Mouse (Mus musculus): ENCODE measurements at regions not wholly inside any gene's neighbourhood (a gene's known extent, or its start where the extent isn't known, plus 50 kb on each side); places are given as distances from the start of the nearest gene placed in this dataset.

GRCm38 (mm10) chr7:63811816-63812215 is 104.8 kb upstream of the E030018B13Rik start:
- TF ChIP-seq POLR2A (IDR thresholded peaks at IDR 0.05; ENCODE audit: borderline replicate concordance, extremely low read depth, insufficient read depth, insufficient read length) = no peak
- no peaks in the 10 kb centered on the region for H3K27me3 ChIP-seq (ENCODE audit: control insufficient read depth, insufficient read depth, low read length)
- 83% methylated on average over 4 of the region's 4 CpGs for WGBS
- no peaks in the 10 kb centered on the region for H3K36me3 ChIP-seq (ENCODE audit: control insufficient read depth, insufficient read depth, low read length)
- H3K9ac ChIP-seq (ENCODE audit: low read depth, low read length, severe bottlenecking) = no peak overlapping the region
- no peak overlapping the region for H3K4me3 ChIP-seq (replicated peaks; ENCODE audit: low read length)
- H3K4me2 ChIP-seq (replicated peaks; ENCODE audit: low read depth, low read length, severe bottlenecking) = no peak overlapping the region
- ATAC-seq (ENCODE audit: low FRiP score, low read depth) = no peak
- no peak for DNase-seq (ENCODE audit: low spot score)
- no peak overlapping the region for H3K27ac ChIP-seq (replicated peaks; ENCODE audit: low read depth, low read length)
- H3K4me1 ChIP-seq (ENCODE audit: control insufficient read depth, insufficient read depth, low read length) = peaks cover 8% of the 10 kb centered on the region; the same call in 1 of the 2 replicates
- no peaks in the 10 kb centered on the region for H3K9me3 ChIP-seq (ENCODE audit: control insufficient read depth, low read length)

DNA sequence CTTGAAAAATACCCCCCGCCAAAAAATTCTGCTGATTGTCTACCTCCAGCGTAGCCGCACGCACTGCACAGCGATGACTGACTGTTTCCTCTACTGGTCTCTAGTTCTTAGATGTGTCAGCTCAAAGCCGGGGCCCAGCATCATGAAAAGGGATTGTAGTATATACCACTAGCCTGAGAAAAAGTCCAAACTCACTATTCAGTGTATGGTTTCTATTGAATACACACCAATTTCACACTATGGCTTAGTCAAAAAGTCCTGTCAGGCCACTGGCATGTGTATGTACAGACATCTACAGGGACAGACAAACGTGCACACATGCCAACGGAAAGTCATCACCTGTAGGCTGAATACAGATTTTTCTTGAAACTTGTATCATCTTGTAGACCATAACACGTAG is 101.1 kb upstream of the E030018B13Rik start:
- DNase-seq (ENCODE audit: low spot score) (no peak), ATAC-seq (ENCODE audit: low FRiP score, low read depth) (no peak)
- H3K4me2 ChIP-seq (replicated peaks; ENCODE audit: low read depth, low read length, severe bottlenecking) = no peak overlapping the region
- 92% methylated on average over 9 of the region's 9 CpGs for WGBS
- H3K9me3 ChIP-seq (ENCODE audit: control insufficient read depth, low read length) = no peaks in the 10 kb centered on the region
- TF ChIP-seq POLR2A (IDR thresholded peaks at IDR 0.05; ENCODE audit: borderline replicate concordance, extremely low read depth, insufficient read depth, insufficient read length) = no peak
- peaks cover 9% of the 10 kb centered on the region; the same call in 1 of the 2 replicates for H3K4me1 ChIP-seq (ENCODE audit: control insufficient read depth, insufficient read depth, low read length)
- H3K27ac ChIP-seq (replicated peaks; ENCODE audit: low read depth, low read length) = 0 out of 2 replicates have a peak overlapping the region, but pooled peaks have one; percentile 59
- no peaks in the 10 kb centered on the region for H3K36me3 ChIP-seq (ENCODE audit: control insufficient read depth, insufficient read depth, low read length)
- no peak overlapping the region for H3K9ac ChIP-seq (ENCODE audit: low read depth, low read length, severe bottlenecking)
- H3K4me3 ChIP-seq (replicated peaks; ENCODE audit: low read length) = no peak overlapping the region
- no peaks in the 10 kb centered on the region for H3K27me3 ChIP-seq (ENCODE audit: control insufficient read depth, insufficient read depth, low read length)

DNA sequence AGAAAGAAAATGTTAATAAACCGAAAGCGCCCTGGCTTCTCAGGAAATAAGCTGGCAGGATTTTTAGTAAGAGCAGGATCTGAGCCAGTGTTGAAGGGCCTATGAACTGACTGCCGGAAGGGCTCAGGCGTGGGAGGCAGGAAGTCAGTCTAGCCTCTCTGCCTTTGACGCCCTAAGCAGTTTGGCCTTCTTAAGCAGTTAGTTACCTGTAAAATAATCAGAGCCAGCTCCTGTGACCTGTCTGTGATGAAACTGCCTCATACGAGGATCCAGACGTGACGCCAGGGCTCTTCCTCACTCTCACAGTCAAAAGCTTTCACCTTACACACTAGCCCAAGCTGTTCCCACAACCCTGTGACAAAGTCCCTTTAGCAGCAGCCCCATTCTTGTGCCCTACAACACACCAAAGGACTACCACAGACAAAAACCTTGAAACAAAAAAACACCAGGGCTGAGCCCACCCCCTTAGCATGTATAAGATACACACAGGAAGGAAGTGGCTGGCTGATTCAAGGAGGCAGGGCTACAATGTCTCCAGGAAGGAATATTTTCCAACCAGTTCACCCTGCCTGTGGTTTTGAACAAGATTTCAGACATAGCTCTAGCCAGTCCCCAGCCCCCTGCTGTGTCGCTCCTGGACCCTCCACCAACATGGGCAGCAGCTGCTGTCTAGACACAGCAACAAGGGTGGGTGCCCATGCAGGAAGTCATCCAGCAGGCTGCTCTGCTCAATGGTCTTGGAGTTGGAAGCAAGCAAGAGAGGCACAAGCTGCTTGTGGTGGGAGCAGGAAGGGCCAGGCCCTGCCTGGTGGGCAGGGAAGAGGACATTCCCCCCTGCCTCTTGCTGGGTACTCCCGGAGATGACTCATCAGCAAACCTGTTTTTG is 100.4 kb upstream of the E030018B13Rik start:
- Histone ChIP-seq H3K4me3 (replicated peaks; ENCODE audit: low read length) (no peak overlapping the region), H3K9ac (ENCODE audit: low read depth, low read length, severe bottlenecking) (no peak overlapping the region), H3K27ac (replicated peaks; ENCODE audit: low read depth, low read length) (peak overlapping the region; percentile 59), H3K36me3 (ENCODE audit: control insufficient read depth, insufficient read depth, low read length) (no peaks in the 10 kb centered on the region), H3K9me3 (ENCODE audit: control insufficient read depth, low read length) (no peaks in the 10 kb centered on the region), H3K4me1 (ENCODE audit: control insufficient read depth, insufficient read depth, low read length) (peaks cover 9% of the 10 kb centered on the region; the same call in 1 of the 2 replicates), H3K27me3 (ENCODE audit: control insufficient read depth, insufficient read depth, low read length) (no peaks in the 10 kb centered on the region), H3K4me2 (replicated peaks; ENCODE audit: low read depth, low read length, severe bottlenecking) (no peak overlapping the region)
- no peak for TF ChIP-seq POLR2A (IDR thresholded peaks at IDR 0.05; ENCODE audit: borderline replicate concordance, extremely low read depth, insufficient read depth, insufficient read length)
- peak; percentile 34; the same call in 1 of the 2 replicates for ATAC-seq (ENCODE audit: low FRiP score, low read depth)
- no peak for DNase-seq (ENCODE audit: low spot score)
- WGBS = 59% methylated on average over 10 of the region's 10 CpGs

- Histone ChIP-seq H3K27me3 (ENCODE audit: control insufficient read depth, insufficient read depth, low read length) (no peaks in the 10 kb centered on the region), H3K4me1 (ENCODE audit: control insufficient read depth, insufficient read depth, low read length) (peaks cover 9% of the 10 kb centered on the region; the same call in 1 of the 2 replicates), H3K27ac (replicated peaks; ENCODE audit: low read depth, low read length) (no peak overlapping the region), H3K4me3 (replicated peaks; ENCODE audit: low read length) (no peak overlapping the region), H3K9ac (ENCODE audit: low read depth, low read length, severe bottlenecking) (no peak overlapping the region), H3K36me3 (ENCODE audit: control insufficient read depth, insufficient read depth, low read length) (no peaks in the 10 kb centered on the region), H3K4me2 (replicated peaks; ENCODE audit: low read depth, low read length, severe bottlenecking) (no peak overlapping the region), H3K9me3 (ENCODE audit: control insufficient read depth, low read length) (no peaks in the 10 kb centered on the region)
- no peak for DNase-seq (ENCODE audit: low spot score)
- no peak for ATAC-seq (ENCODE audit: low FRiP score, low read depth)
- no peak for TF ChIP-seq POLR2A (IDR thresholded peaks at IDR 0.05; ENCODE audit: borderline replicate concordance, extremely low read depth, insufficient read depth, insufficient read length)
- 78% methylated on average over 1 of the region's 1 CpGs for WGBS
Measured at GRCm38 (mm10) chr7:63817476-63817875, 99.2 kb upstream of the E030018B13Rik start.

- no peaks in the 10 kb centered on the region for H3K36me3 ChIP-seq (ENCODE audit: control insufficient read depth, insufficient read depth, low read length)
- DNase-seq (ENCODE audit: low spot score) (no peak), ATAC-seq (ENCODE audit: low FRiP score, low read depth) (no peak)
- no peak overlapping the region for H3K27ac ChIP-seq (replicated peaks; ENCODE audit: low read depth, low read length)
- no peaks in the 10 kb centered on the region for H3K27me3 ChIP-seq (ENCODE audit: control insufficient read depth, insufficient read depth, low read length)
- H3K4me1 ChIP-seq (ENCODE audit: control insufficient read depth, insufficient read depth, low read length) = peaks cover 9% of the 10 kb centered on the region; the same call in 1 of the 2 replicates
- WGBS = 91% methylated on average over 3 of the region's 3 CpGs
- TF ChIP-seq POLR2A (IDR thresholded peaks at IDR 0.05; ENCODE audit: borderline replicate concordance, extremely low read depth, insufficient read depth, insufficient read length) = no peak
- no peak overlapping the region for H3K4me2 ChIP-seq (replicated peaks; ENCODE audit: low read depth, low read length, severe bottlenecking)
- H3K9me3 ChIP-seq (ENCODE audit: control insufficient read depth, low read length) = no peaks in the 10 kb centered on the region
- H3K9ac ChIP-seq (ENCODE audit: low read depth, low read length, severe bottlenecking) = no peak overlapping the region
- no peak overlapping the region for H3K4me3 ChIP-seq (replicated peaks; ENCODE audit: low read length)
Measured at GRCm38 (mm10) chr7:63818105-63818504, 98.6 kb upstream of the E030018B13Rik start.

Measured in limb, embryonic 14.5 days (tissue).